Mouse (Mus musculus) midbrain, embryonic 13.5 days (tissue): Measurements from ENCODE around the gene Elovl2. TPM values are rescaled to one million over a fixed set of nuclear protein-coding genes. Genes with fewer than 3 reads are reported as not detected.
A peak's percentile ranks its signal among the peaks of the same experiment; 100 is the strongest.

ENCODE experiments used
- ATAC-seq: fragments of 200-750 bp; cut with Nextera tagmentation; 2 replicates; pipeline ENCODE4 v1.8.0; 2017; ENCODE audit warnings: mild to moderate bottlenecking, moderate TSS enrichment, moderate library complexity
- H3K27ac ChIP-seq: fragments of 300-500 bp; sonication (generic); 2 replicates; pipeline ENCODE4 v1.5.1; 2015; ENCODE audit warnings: inconsistent platforms, mild to moderate bottlenecking, moderate library complexity
- H3K27me3 ChIP-seq: fragments of 300-500 bp; sonication (generic); 2 replicates; pipeline ENCODE4 v1.6.1; 2015; ENCODE audit warnings: mild to moderate bottlenecking, inconsistent platforms
- H3K36me3 ChIP-seq: fragments of 300-500 bp; sonication (generic); 2 replicates; pipeline ENCODE4 v1.6.1; 2015; ENCODE audit warnings: mild to moderate bottlenecking, inconsistent platforms
- H3K4me1 ChIP-seq: fragments of 300-500 bp; sonication (generic); replicated peaks from 2 replicates; pipeline ENCODE4 v1.6.1; 2015; ENCODE audit warnings: inconsistent platforms
- H3K4me2 ChIP-seq: fragments of 300-500 bp; sonication (generic); replicated peaks from 2 replicates; pipeline ENCODE4 v1.6.1; 2015; ENCODE audit warnings: moderate library complexity, mild to moderate bottlenecking, inconsistent platforms
- H3K4me3 ChIP-seq: fragments of 300-500 bp; sonication (generic); replicated peaks from 2 replicates; pipeline ENCODE4 v1.5.1; 2015; ENCODE audit warnings: mild to moderate bottlenecking, inconsistent platforms
- H3K9ac ChIP-seq: fragments of 300-500 bp; sonication (generic); replicated peaks from 2 replicates; pipeline ENCODE4 v1.6.1; 2015; ENCODE audit warnings: mild to moderate bottlenecking, inconsistent platforms
- H3K9me3 ChIP-seq: fragments of 300-500 bp; sonication (generic); 2 replicates; pipeline ENCODE4 v1.6.1; 2016; ENCODE audit warnings: mild to moderate bottlenecking, inconsistent platforms
- WGBS: fragments of 180-500 bp; shearing (Covaris S2); methylation state at CpG from one replicate; pipeline ENCODE4 v1.1.7; 2015; 5-methylcytosine and 5-hydroxymethylcytosine counted together
- polyA plus RNA-seq: library from polyadenylated mRNA; unstranded; fragments of >200 nt; fragmentation: Nextera tagmentation; extraction: Ambion mirVana; gene quantifications from 2 replicates; pipeline ENCODE4 v1.2.1, GENCODE M21; 2015

Gene Elovl2
- polyA plus RNA-seq, 1 experiment from 2014 or later, result 43.6 TPM

DNA sequence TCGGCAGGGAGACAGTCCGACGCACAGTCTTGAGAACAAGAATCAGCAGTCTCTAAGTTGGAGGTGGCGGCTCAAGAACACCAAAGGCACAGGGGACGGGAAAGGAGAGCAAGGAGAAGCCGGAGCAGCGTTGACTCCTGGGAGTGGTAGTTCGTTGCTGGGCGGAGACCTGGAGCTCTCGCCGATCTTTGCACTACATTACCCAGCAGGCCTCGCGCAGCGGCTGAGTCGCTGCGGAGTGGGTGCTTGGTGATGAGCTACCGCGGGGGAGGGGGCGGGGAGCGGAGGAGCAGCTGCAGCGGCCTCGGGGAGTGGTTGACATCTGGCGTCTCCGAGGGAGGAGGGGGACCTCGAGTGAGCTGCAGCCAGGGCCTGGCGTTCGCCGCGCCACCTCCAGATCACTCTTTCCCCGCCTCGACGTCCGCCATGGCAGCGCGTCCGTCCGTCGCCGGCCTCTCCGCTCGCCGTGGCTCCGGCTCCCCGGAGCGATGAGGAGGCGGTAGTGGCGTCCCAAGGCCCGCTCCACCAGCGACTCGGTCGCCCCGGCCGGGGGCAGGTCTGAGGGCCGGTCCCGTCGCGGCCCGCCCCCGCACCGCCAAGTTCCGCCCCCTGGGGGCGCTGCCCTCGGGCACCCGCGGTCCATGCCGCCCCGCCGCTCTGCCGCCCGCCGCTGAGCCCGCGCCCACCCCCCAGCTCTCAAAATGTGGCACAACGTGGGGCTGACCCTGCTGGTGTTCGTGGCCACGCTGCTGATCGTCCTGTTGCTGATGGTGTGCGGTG is 29.5 kb upstream of the Elovl2 start, which contains the start of gene Smim13:
Gene Smim13, plus strand, starts transcription at position 307 of the 780 bp plus-strand sequence.
- WGBS, result under 1% methylated on average over 78 of the region's 78 CpGs
- H3K27me3 ChIP-seq, result 0 out of 2 replicates have a peak, but pooled peaks cover 3% of the 10 kb centered on the region
- peak; percentile 99 for ATAC-seq
- H3K27ac ChIP-seq, result peak within 1 kb of the TSS; percentile 90
- H3K36me3 ChIP-seq, result no peaks in the 10 kb centered on the region
- peak within 1 kb of the TSS; percentile 84 for H3K9ac ChIP-seq
- peak within 1 kb of the TSS; percentile 79 for H3K4me3 ChIP-seq
- H3K4me2 ChIP-seq, result peak within 1 kb of the TSS; percentile 68
- peaks cover 23% of the 10 kb centered on the region for H3K4me1 ChIP-seq
- H3K9me3 ChIP-seq, result no peaks in the 10 kb centered on the region

DNA sequence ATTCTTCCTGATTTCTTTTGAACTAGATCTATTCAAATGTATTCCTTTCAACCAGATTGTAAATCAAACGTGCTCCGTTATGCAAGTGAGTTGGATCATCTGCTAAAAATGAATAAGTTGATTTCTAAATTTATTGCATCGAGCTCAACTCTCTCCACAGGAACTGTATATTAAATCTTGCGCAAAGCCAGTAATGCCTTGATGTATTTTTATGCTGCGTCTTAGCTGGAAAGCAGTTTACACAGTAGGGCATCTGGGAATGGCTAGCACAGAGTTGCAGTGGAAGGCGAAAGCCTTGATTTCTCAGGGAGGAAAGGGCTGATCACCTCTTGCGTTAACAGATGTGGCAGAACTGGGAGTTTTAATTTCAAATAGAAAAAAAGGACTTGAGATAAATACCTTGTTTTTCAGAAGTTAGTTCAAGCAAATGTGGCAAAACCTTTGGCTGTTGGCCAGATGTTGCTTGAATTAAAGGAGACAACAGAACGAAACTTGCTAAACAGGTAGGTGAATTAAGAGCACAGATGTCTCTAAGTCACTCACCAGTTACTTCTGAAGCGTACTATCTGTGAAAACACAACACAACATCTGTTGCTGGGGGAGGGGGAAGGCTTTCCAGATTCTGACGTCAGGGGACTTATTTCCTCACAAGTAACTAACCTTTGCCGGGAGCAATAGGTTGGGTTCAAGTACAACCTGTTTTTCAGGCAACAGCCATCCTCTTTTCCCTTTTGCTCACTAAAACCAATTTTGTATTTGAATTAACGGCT is 28.7 kb upstream of the Elovl2 start:
- peaks cover 23% of the 10 kb centered on the region for H3K4me1 ChIP-seq
- H3K9ac ChIP-seq, result peak overlapping the region; percentile 66
- no peaks in the 10 kb centered on the region for H3K9me3 ChIP-seq
- WGBS, result 47% methylated on average over 12 of the region's 12 CpGs
- ATAC-seq, result peak; percentile 7
- peak overlapping the region; percentile 77 for H3K27ac ChIP-seq
- H3K27me3 ChIP-seq, result 0 out of 2 replicates have a peak, but pooled peaks cover 3% of the 10 kb centered on the region
- peak overlapping the region; percentile 79 for H3K4me3 ChIP-seq
- no peaks in the 10 kb centered on the region for H3K36me3 ChIP-seq
- H3K4me2 ChIP-seq, result peak overlapping the region; percentile 57

DNA sequence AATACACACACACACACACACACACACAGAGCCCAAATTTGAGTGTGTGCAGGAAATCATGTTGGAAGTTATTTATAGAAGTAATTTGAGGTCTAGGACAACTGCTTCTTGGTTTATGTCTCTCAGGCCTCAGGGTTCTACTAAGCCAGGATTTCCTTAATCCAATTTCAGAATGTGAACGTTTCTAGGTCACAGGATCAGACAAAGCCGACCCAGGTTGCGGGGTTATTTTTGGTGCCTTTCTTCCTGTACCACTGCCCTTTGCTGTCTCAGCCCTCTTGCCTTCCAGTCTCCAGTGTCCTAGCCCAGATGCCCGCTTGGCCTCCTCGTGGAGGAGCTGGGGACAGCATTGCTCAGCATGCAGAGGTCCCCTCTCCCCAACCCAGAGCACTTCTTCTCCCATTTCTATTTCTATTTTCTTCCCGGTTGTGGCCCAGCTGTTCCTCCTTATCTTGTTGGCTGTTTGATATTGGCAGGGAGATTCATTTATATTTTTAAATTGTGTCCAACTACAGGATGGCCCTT is 24.2 kb upstream of the Elovl2 start:
- no peak overlapping the region for H3K4me2 ChIP-seq

DNA sequence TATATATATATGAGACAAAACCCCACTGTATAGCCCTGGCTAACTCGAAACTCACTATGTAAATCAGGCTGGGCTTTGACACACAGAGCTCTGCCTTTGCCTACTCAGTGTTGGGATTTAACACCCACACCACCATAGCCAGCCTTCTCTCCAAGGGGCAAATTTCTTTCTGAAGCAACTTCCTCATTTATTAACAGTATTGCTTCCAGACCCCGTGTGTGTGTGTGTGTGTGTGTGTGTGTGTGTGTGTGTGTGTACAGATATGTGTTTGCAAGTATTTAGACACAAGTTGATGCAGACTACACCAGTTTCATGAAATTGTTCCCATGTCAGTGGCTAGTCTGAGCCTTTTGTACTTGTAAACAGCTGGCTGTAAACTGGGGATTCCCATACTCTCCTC is 21.4 kb upstream of the Elovl2 start:
- no peak for ATAC-seq

More for the DNA sequence above, 24.2 kb upstream of the Elovl2 start:
- no peak overlapping the region for H3K4me3 ChIP-seq
- H3K36me3 ChIP-seq, result no peaks in the 10 kb centered on the region
- no peaks in the 10 kb centered on the region for H3K9me3 ChIP-seq
- no peak overlapping the region for H3K9ac ChIP-seq
- H3K4me1 ChIP-seq, result peaks cover 6% of the 10 kb centered on the region
- H3K27ac ChIP-seq, result no peak overlapping the region
- H3K27me3 ChIP-seq, result peaks cover 8% of the 10 kb centered on the region; the same call in 1 of the 2 replicates
- ATAC-seq, result no peak
- WGBS, result 68% methylated on average over 6 of the region's 6 CpGs

DNA sequence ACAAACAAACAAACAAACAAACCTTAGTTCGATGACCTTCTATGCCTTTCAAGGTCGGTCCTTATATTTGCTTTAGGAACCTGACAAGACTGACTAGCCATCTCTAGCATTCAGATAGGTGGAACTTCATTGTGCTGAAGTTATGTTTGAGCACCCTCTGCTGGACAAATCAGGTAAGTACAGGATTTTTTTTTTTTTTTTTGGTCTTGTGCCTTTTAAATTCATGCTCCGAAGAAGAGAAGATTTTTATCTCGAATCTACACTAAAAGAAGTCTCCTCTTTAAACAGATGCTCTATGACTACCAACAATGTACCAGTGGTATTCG is 18.6 kb upstream of the Elovl2 start:
- no peak for ATAC-seq
- Histone ChIP-seq H3K4me3 (no peak overlapping the region), H3K9me3 (no peaks in the 10 kb centered on the region), H3K9ac (no peak overlapping the region), H3K36me3 (no peaks in the 10 kb centered on the region), H3K4me1 (no peaks in the 10 kb centered on the region), H3K27me3 (peaks cover 7% of the 10 kb centered on the region; the same call in 1 of the 2 replicates), H3K4me2 (no peak overlapping the region), H3K27ac (no peak overlapping the region)
- WGBS, result 14% methylated on average over 5 of the region's 5 CpGs

More for the DNA sequence above, 21.4 kb upstream of the Elovl2 start:
- Histone ChIP-seq H3K27me3 (peaks cover 7% of the 10 kb centered on the region; the same call in 1 of the 2 replicates), H3K9ac (no peak overlapping the region), H3K27ac (no peak overlapping the region), H3K36me3 (no peaks in the 10 kb centered on the region), H3K4me1 (no peaks in the 10 kb centered on the region), H3K4me3 (no peak overlapping the region), H3K9me3 (no peaks in the 10 kb centered on the region), H3K4me2 (no peak overlapping the region)
- 72% methylated on average over 2 of the region's 2 CpGs for WGBS

DNA sequence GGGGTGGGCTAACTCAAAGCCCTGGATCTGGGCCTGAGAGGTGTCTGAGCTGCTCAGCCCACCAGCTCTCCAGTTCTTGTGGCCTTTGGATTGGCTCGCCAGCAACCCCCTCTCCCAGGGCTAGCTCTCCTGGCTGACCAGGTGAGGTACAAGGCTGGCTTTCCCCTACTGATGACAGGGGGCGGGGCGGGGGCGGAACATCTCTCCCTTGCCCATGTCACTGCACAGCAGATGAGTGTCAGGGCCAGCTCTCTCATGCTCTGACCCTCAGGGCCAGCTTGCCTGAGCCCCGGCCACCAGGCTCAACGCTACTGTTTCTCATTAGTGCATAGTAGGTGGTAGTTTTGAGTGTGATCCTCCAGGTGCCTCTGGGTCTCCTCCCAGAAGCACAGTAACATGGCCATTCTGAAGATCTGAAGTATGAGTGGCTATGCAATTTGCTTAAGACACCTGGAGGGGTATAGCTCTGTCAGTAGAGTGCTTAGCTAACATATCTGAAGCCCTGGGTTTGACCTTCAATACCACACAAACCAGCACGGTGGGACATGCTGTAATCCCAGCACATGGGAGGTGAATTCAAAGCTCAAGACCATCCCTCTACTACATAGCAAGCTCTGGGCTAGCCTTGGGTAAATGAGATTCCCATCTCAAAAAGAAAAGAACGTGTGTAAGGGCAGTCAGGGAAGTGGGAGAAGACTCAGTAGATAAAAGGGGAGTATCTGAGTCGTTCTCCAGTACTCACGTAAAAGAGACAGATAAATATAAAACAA is 18.0 kb upstream of the Elovl2 start:
- WGBS, result 75% methylated on average over 10 of the region's 10 CpGs
- Histone ChIP-seq H3K27me3 (peaks cover 7% of the 10 kb centered on the region; the same call in 1 of the 2 replicates), H3K4me1 (no peaks in the 10 kb centered on the region), H3K4me2 (no peak overlapping the region), H3K9me3 (no peaks in the 10 kb centered on the region), H3K36me3 (no peaks in the 10 kb centered on the region), H3K9ac (no peak overlapping the region), H3K4me3 (no peak overlapping the region), H3K27ac (no peak overlapping the region)
- ATAC-seq, result peak; percentile 53; the same call in 1 of the 2 replicates

DNA sequence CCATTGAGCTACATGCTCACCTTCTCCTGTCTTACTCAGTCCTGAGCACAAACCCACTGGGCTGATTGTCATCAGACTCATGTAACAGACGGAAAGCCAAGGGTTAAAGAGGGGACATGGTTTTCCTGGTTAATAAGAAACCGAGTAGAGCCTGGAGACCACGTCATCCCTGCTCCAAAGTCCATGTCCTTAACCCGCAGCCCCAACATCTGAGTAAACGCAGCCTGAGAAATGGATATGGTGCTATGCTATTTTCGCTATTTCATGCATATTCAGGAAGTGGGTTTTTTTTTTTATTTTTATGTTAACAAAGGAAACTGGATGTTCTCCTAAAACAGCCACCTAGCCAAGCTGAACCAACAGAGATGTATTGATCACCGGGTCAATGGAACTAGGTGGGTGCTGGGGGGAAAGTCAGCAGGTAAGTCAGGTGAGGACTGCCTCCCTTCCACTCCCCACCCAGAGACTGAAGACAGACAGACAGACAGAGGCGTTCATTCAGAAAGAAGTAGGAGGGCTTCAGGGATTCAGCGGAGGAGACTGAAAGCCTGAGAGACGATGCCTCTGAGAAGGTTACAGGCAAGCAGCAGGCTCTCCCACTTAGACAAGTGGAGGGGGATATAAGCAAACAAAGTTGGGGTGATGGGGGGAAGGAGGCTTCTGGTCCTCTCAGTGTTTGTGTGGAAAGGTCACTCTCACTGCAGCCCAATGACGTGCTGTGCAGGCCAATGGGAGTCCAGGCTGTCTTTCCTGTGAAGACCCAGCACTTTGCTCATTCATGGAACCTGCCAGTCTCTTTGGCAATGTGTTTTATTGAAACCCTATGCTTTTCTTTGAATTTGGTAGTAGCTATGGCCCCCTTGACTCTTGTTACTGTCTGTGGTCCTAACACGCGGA is 15.9 kb upstream of the Elovl2 start:
- Histone ChIP-seq H3K4me1 (no peaks in the 10 kb centered on the region), H3K4me2 (no peak overlapping the region), H3K4me3 (no peak overlapping the region), H3K27ac (no peak overlapping the region), H3K36me3 (no peaks in the 10 kb centered on the region), H3K9me3 (no peaks in the 10 kb centered on the region), H3K9ac (no peak overlapping the region), H3K27me3 (peaks cover 7% of the 10 kb centered on the region; the same call in 1 of the 2 replicates)
- 86% methylated on average over 13 of the region's 13 CpGs for WGBS
- no peak for ATAC-seq

DNA sequence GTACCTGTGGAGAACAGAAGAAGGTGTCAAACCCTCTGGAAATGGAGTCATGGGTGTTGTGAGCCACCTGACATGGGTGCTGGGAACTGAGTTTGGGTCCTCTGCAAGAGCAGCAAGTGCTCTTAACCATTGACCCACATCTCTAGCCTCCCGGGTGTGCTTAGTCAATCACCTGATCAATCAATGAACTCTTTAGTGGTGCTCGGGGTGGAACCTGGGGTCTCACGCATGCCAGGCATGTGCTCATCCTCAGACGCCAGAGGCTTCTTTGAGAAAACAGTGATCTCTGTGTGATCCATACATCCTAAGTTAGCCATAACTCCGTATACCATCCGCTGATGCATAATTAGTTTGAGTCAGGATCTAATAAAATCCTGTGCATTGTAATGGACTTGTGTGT is 15.0 kb upstream of the Elovl2 start:
- Histone ChIP-seq H3K9ac (no peak overlapping the region), H3K27me3 (peaks cover 7% of the 10 kb centered on the region; the same call in 1 of the 2 replicates), H3K36me3 (no peaks in the 10 kb centered on the region), H3K4me3 (no peak overlapping the region), H3K4me2 (no peak overlapping the region), H3K9me3 (no peaks in the 10 kb centered on the region), H3K27ac (no peak overlapping the region), H3K4me1 (no peaks in the 10 kb centered on the region)
- ATAC-seq, result no peak
- 90% methylated on average over 6 of the region's 6 CpGs for WGBS

DNA sequence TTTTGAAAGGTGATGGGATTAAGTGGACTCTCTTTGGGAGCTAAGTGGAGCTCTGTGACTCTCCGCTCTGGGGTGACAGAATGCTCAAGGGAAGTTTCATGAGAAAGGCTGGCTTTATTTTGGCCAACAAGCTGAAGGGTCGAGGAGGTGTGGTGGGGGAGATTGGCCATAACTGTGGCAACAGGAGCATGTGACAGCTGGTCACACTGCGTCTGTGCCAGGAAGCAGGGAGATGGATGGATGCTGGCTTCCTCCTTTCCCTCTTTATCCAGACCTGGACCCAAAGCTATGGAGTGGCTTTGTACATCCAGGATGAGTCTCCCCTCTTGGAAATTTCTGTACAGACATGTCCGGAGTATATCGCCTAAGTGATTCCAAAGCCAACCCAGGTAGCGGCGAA is 13.0 kb upstream of the Elovl2 start:
- no peak for ATAC-seq
- H3K36me3 ChIP-seq, result no peaks in the 10 kb centered on the region
- H3K4me1 ChIP-seq, result no peaks in the 10 kb centered on the region
- 89% methylated on average over 7 of the region's 7 CpGs for WGBS
- H3K9me3 ChIP-seq, result no peaks in the 10 kb centered on the region
- no peaks in the 10 kb centered on the region for H3K27me3 ChIP-seq
- no peak overlapping the region for H3K27ac ChIP-seq
- no peak overlapping the region for H3K4me3 ChIP-seq
- H3K9ac ChIP-seq, result no peak overlapping the region
- H3K4me2 ChIP-seq, result no peak overlapping the region

DNA sequence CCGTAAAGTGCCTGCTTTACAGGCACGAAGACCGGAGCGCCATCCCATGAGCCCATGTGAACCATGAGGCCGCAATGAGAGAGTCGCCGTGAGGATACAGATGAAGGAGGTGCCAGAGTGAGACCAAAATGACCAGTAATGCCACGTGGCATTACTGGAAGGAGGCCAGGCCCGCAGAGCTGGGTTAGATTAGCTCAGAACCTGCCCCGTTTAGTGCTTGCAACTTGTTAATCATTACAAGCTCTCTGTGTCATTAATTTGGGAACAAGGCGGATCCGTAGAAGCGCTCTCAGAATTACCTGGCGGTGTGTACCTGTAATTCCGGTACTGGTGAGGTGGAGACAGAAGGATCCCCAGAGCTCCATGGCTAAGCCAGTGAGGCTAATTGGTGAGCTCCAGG is 12.0 kb upstream of the Elovl2 start:
- WGBS, result 93% methylated on average over 15 of the region's 15 CpGs
- H3K4me3 ChIP-seq, result no peak overlapping the region
- ATAC-seq, result no peak
- no peaks in the 10 kb centered on the region for H3K4me1 ChIP-seq
- no peak overlapping the region for H3K27ac ChIP-seq
- H3K9me3 ChIP-seq, result no peaks in the 10 kb centered on the region
- H3K4me2 ChIP-seq, result no peak overlapping the region
- no peak overlapping the region for H3K9ac ChIP-seq
- H3K27me3 ChIP-seq, result no peaks in the 10 kb centered on the region
- no peaks in the 10 kb centered on the region for H3K36me3 ChIP-seq
